ENCODE assay signal across 17 mouse cellular contexts in genomic region chr15:86206385-86206784, GRCm38 (mm10). TPM values are rescaled to one million over a fixed set of nuclear protein-coding genes. Genes with fewer than 3 reads are reported as not detected.
DNase-seq lines count a peak whose midpoint lies in the region; ATAC-seq and TF ChIP-seq lines count a peak whose summit lies in the region.
"Had no signal": no experiment of that assay in that cellular context is flagged by ENCODE, and none has a peak within 500 bp of the region (broad histone marks: within the 10 kb centered on the region; RNA-seq: fewer than 3 reads in every experiment).

No protein-coding gene starts in this region.

- peaks cover 24% of the 10 kb centered on the region for H3K4me1 ChIP-seq in lung, embryonic 15.5 days
- H3K4me1 ChIP-seq in kidney, adult 2 months (ENCODE audit: control insufficient read depth, insufficient read depth, low read length) = peaks cover 5% of the 10 kb centered on the region; the same call in 1 of the 2 replicates

- no peak; the same call in 1 of the 2 replicates for TF ChIP-seq CTCF in kidney, adult 2 months (conservative IDR thresholded peaks at IDR 0.05; ENCODE audit: insufficient read depth, insufficient read length, low read depth, low read length)

- TF ChIP-seq POLR2A in kidney, adult 2 months (IDR thresholded peaks at IDR 0.05; ENCODE audit: low read depth, low read length) = no peak

- H3K4me2 ChIP-seq in lung, embryonic 15.5 days = no peak overlapping the region
- H3K4me2 ChIP-seq: embryonic facial prominence, embryonic 12.5 days; forebrain, embryonic 13.5 days; hindbrain, embryonic 15.5 days; limb, embryonic 12.5 days; stomach, embryonic 15.5 days had no signal

- WGBS in lung, embryonic 15.5 days = 67% methylated on average over 4 of the region's 4 CpGs
- WGBS in kidney, adult 2 months = 41% methylated on average over 4 of the region's 4 CpGs

- no peak overlapping the region for H3K9ac ChIP-seq in lung, embryonic 15.5 days
- H3K9ac ChIP-seq: embryonic facial prominence, embryonic 12.5 days; forebrain, embryonic 13.5 days; hindbrain, embryonic 15.5 days; limb, embryonic 12.5 days; stomach, embryonic 15.5 days had no signal

- H3K27me3 ChIP-seq in lung, embryonic 15.5 days = no peaks in the 10 kb centered on the region
- no peaks in the 10 kb centered on the region for H3K27me3 ChIP-seq in kidney, adult 2 months (replicated peaks; ENCODE audit: control insufficient read depth, insufficient read depth, low read length)
- H3K27me3 ChIP-seq: embryonic facial prominence, embryonic 12.5 days; forebrain, embryonic 13.5 days; hindbrain, embryonic 15.5 days; limb, embryonic 12.5 days; stomach, embryonic 15.5 days had no signal

- no peaks in the 10 kb centered on the region for H3K9me3 ChIP-seq in lung, embryonic 15.5 days
- H3K9me3 ChIP-seq: embryonic facial prominence, embryonic 12.5 days; forebrain, embryonic 13.5 days; hindbrain, embryonic 15.5 days; limb, embryonic 12.5 days; stomach, embryonic 15.5 days had no signal

- peak overlapping the region; percentile 57 for H3K27ac ChIP-seq in lung, embryonic 15.5 days
- peak overlapping the region; percentile 4; the same call in 1 of the 2 replicates for H3K27ac ChIP-seq in kidney, adult 2 months (ENCODE audit: insufficient read depth, low read depth, low read length)
- H3K27ac ChIP-seq: embryonic facial prominence, embryonic 12.5 days; forebrain, embryonic 13.5 days; hindbrain, embryonic 15.5 days; limb, embryonic 12.5 days; stomach, embryonic 15.5 days had no signal

- DNase-seq in heart, adult 18-20 months = peak; percentile 47 to 70
- DNase-seq in heart, postnatal 4 days = no peak
- DNase-seq in lung, postnatal 25 days (ENCODE audit: low spot score) = no peak
- peak; percentile 76 for DNase-seq in kidney, adult 2 months
- no peak for DNase-seq in liver
- DNase-seq: adrenal gland, adult 8-10 months; gastrocnemius, postnatal 10 days; right cerebral cortex, postnatal 14 days; thymus, postnatal 4 days had no signal

- H3K36me3 ChIP-seq in lung, embryonic 15.5 days = 0 out of 2 replicates have a peak, but pooled peaks cover 2% of the 10 kb centered on the region
- H3K36me3 ChIP-seq in kidney, adult 2 months (ENCODE audit: control insufficient read depth, insufficient read depth, low read length) = no peaks in the 10 kb centered on the region
- H3K36me3 ChIP-seq: embryonic facial prominence, embryonic 12.5 days; hindbrain, embryonic 15.5 days; limb, embryonic 12.5 days; stomach, embryonic 15.5 days had no signal

- H3K4me3 ChIP-seq in lung, embryonic 15.5 days = no peak overlapping the region
- H3K4me3 ChIP-seq in kidney, adult 2 months (ENCODE audit: insufficient read depth, low read depth, low read length) = no peak overlapping the region
- H3K4me3 ChIP-seq: embryonic facial prominence, embryonic 12.5 days; forebrain, embryonic 13.5 days; hindbrain, embryonic 15.5 days; limb, embryonic 12.5 days; stomach, embryonic 15.5 days had no signal

- no peak for ATAC-seq in lung, embryonic 15.5 days (ENCODE audit: borderline replicate concordance, extremely low read depth, low FRiP score, low TSS enrichment)
- no peak for ATAC-seq in megakaryocyte, adult 5-6 weeks (ENCODE audit: poor library complexity, severe bottlenecking)
- ATAC-seq: CD4-positive, CD25-positive, alpha-beta regulatory T cell, adult 4 months; forebrain, embryonic 13.5 days had no signal

RNA-seq across cellular contexts. Expression of gene Tbc1d22a, which starts 7.9 kb away (rescaled TPM):
- total RNA-seq in heart, adult 18-20 months (2021) = 10 to 100 TPM; 25.7 to 26.0 TPM
- 10 to 100 TPM; 16.5 to 20.6 TPM for total RNA-seq in heart, postnatal 4 days (2021)
- 10.3 and 12.4 TPM in 2 replicates for polyA plus RNA-seq in lung, embryonic 15.5 days (2015; fragmentation: Nextera tagmentation; extraction: Ambion mirVana)
- 31.7 and 34.5 TPM in 2 replicates for polyA plus RNA-seq in kidney, adult 2 months (2012; rRNA removed)
- 12.9 and 13.3 TPM in 2 replicates for total RNA-seq in megakaryocyte, adult 5-6 weeks (2015)
- total RNA-seq in megakaryocyte, adult 5-6 weeks (2017) = 19.0 and 24.1 TPM in 2 replicates

RNA-seq across cellular contexts. Expression of gene Cerk, which starts 20.4 kb away (rescaled TPM):
- total RNA-seq in heart, adult 18-20 months (2021) = 10 to 100 TPM; 29.2 to 32.0 TPM
- total RNA-seq in heart, postnatal 4 days (2021) = 10 to 100 TPM; 39.1 to 40.2 TPM
- 26.6 and 27.8 TPM in 2 replicates for polyA plus RNA-seq in lung, embryonic 15.5 days (2015; fragmentation: Nextera tagmentation; extraction: Ambion mirVana)
- 19.7 and 20.8 TPM in 2 replicates for polyA plus RNA-seq in kidney, adult 2 months (2012; rRNA removed)
- 22.7 and 24.4 TPM in 2 replicates for total RNA-seq in megakaryocyte, adult 5-6 weeks (2015)
- total RNA-seq in megakaryocyte, adult 5-6 weeks (2017) = 35.4 and 41.2 TPM in 2 replicates

Comparison
In these comparisons a context has a peak if more than half of its experiments do, and no peak if none do; other contexts are left out.
1. DNase-seq: peak in heart, adult 18-20 months (2 of 2) and kidney, adult 2 months (single experiment); none in heart, postnatal 4 days (single experiment), lung, postnatal 25 days (single experiment) and liver (single experiment).